Mouse (Mus musculus): ENCODE results near the gene Ftsj1.

Gene Ftsj1

GRCm38 (mm10) chrX:8252334-8253285 lies at the start of gene Ftsj1:
Gene Ftsj1, minus strand, starts transcription at chrX:8252406.
- DNase-seq (ENCODE audit: low spot score): peak; percentile 83

DNA sequence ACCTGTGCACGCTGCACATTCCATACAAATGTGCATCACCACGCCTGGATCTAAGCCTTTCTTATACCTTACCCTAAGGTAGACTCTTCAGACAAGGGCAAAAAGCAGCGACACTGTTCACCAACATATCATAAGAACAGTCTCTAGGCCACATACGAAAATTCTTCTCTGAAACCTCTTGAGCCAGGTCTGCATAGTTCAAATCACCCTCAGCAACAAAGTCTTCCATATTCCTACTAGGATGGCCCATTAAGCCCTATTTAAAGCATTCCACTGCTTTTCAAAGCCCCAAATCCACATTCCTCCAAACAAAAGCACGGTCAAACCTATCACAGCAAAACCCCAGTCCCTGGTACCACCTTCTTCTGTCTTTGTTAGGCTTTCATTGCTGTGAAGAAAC lies 36.4 kb upstream of the Ftsj1 start:
- no peak for DNase-seq (ENCODE audit: low spot score)

DNA sequence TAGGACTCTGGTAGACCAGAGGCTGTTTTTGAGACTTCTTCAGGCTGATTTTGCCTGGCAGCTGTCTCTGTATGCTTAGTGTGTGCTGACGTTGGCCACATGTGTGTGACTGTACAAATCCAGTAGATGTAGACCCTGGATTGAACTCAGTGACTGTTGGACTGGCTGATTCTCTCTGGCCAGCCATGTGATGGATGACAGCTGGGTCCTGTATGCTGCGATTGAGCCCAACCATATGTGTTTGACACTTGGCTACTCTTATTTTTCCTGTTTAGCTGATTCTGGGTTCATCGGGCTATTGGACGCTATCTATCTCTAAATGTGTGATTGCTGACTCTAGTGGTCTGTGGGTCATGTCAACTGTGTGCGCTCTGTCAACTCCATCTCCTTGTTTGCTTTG lies 21.9 kb upstream of the Ftsj1 start:
- DNase-seq (ENCODE audit: low spot score): no peak

GRCm38 (mm10) chrX:8272000-8272399 lies 19.8 kb upstream of the Ftsj1 start:
- DNase-seq (ENCODE audit: low spot score): no peak

DNA sequence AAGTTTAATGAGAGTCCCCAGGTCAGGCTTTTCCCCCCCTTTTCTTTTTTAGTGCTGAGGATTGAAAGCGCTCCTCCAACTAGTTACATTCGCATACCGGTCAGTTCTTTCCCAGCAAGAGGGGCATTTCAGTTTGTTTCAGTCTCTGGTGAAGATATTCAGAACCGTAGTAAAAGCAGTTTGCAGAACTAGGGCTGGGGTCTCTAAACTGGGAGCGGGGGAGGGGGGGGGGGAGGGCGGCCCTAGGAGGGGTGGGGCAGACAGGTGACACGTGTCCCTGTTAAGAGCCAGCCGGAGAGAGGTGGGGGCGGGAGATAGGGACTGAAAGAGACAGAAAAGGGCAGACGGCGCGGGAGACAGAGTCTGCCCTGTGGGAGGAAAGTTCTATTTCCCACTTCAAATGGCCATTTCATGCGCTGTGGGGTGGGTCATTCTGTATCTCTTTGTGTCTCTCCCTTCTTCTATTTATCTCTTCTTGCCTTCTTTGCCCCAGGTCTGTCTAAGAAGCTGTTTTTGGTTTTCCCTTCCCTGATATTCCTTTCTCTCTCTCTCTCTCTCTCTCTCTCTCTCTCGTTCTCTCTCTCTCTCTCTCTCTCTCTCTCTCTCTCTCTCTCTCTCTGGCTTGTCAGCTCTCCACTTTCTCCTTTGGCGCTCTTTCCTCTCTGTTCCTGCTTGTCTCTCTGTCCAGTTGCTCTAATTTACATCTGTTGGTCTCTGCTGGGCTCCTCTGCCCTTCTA lies 19.0 kb upstream of the Ftsj1 start, which contains the start of gene Slc38a5:
Gene Slc38a5, plus strand, starts transcription at position 51 of the 738 bp plus-strand sequence.
- DNase-seq (ENCODE audit: low spot score): no peak

DNA sequence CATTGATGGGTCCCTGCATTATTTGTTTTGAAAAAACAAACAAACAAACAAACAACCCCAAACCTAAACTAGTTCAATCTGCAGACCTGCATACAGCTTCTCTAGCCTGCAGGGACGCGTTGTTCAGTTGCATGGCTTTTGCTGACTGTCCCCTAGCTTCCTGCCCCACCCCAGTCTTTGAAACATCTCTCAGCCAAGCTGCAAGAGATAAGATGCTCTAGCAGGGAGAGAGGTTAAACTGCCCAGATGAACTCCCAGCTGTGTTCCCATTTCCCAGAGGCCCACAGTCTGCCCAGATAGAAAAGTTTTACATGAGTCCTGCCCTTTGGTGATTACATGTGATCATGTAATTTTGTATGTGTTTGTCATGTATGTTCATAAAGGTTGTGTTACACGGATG lies 12.0 kb upstream of the Ftsj1 start:
- no peak for DNase-seq (ENCODE audit: low spot score)

DNA sequence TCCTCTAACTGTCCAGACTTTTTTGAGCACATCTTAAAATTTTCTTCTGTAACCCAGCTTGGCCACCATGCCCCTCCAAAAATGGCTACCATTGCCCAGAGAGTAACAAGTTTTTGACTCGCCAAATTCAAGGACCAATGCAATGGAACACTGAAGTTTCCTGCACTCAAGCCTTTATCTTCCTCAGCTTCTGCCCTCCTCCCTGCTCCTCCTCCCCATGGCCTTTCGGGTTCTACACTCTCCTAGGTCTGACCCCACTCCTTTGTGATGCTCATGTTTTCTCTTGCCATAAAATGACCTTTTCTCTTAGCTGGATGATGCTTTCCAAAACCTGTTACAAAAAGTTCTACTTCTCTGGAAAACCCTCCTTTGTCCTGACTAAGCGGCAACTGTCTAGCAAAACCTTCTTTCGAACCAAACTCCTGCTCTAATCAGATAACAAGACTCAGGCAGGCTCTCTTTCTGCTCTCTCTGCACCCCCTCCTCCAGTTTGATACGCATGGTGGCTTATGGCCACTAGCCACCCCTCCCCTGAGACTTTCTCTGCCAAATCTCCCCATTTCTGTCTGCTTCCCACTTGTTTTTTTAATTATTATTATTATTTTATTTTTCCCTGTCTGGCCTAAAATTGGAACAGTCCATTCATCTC lies 11.1 kb upstream of the Ftsj1 start:
- no peak for DNase-seq (ENCODE audit: low spot score)

- DNase-seq (ENCODE audit: low spot score): no peak
These were observed 7.3 kb upstream of the Ftsj1 start for GRCm38 (mm10) chrX:8259478-8259877.

DNA sequence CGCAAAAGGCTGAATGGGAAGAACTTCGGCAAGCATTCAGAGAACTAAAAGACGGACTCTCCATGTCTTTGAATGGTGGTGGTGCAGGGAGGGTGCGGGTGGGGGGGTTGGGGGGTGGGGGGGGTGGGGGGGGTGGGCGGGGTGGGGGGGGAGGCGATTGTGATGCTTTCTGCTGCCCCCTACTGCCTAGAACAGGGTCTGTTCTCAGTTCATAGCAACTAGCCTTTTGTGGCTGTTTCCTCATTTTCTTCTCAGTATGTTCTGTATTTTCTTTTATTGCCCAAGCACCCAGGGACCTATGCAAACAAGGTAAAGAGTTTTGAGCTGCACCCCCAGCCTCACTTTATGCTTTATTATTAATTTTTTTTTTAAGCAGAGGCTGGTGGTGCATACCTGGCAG lies 3.6 kb upstream of the Ftsj1 start:
- no peak for DNase-seq (ENCODE audit: low spot score)

GRCm38 (mm10) chrX:8253711-8254110 lies 1.5 kb upstream of the Ftsj1 start:
- DNase-seq (ENCODE audit: low spot score): no peak

GRCm38 (mm10) chrX:8251789-8252333 lies 345 bp downstream of the Ftsj1 start:
- no peak for DNase-seq (ENCODE audit: low spot score)

DNA sequence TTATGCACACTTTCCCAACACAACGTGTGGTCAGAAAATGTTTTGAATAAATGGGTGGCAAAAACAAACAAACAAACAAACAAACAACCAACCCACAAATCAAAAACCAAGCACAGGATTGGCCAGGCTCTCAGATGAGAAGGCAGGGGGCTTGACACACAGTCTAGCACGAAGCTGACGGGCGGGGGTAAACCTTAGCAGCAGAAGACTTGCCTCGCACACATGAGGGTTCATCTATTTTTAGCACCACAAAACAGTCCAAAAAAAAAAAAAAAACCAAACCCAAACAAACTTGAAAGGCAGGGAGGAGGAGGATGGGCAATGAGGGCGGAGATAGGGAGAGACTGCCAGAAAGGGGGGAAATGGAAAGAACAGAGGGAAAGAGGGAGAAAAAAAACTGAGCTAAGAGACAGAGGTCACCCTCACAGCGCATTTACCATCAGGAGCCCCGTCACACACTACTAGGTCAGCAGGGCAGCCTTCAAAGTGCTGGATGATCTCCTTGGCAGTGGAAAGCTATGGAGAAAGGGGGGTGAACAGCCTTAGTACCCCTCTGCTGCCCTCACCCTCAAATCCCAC lies 3.6 kb downstream of the Ftsj1 start:
- DNase-seq (ENCODE audit: low spot score): no peak

GRCm38 (mm10) chrX:8247680-8248079 lies 4.5 kb downstream of the Ftsj1 start:
- no peak for DNase-seq (ENCODE audit: low spot score)

- no peak for DNase-seq (ENCODE audit: low spot score)
These were observed 13.3 kb downstream of the Ftsj1 start for GRCm38 (mm10) chrX:8238804-8239395.

DNA sequence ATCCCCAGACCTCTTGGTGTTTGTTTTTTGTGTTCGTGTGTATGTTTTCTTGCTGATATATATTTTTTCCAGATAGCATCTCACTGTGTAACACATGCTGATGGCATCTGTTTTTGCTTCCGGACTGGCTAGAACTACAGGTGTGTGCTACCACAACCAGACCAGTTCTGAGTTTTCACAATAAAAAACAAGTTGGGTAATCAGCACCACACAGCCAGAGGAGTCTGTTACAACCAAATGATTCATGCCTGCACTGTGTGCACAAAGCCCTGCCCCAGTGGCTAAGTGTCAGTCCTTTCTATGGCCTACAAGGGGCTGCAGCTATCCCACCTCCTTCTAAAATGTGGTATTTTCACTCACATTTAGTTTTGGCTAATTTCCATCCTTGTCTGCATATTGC lies 15.5 kb downstream of the Ftsj1 start:
- DNase-seq (ENCODE audit: low spot score): no peak

DNA sequence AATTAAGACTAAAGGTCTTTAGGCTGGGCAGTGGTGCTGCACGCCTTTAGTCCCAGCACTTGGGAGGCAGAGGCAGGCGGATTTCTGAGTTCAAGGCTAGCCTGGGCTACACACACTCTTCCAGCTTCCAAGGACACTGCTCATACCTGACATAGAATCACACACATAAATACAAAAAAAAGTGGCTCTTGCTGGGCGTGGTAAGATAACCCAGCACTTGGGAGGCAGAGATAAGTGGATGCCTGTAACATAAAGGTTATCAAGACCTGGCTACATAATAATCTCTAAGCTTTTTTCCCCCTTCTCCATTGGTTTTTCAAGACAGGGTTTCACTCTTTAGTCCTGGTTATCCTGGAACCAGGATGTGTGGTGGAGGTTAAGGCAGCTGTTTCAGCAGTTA lies 18.6 kb downstream of the Ftsj1 start:
- DNase-seq (ENCODE audit: low spot score): no peak

DNA sequence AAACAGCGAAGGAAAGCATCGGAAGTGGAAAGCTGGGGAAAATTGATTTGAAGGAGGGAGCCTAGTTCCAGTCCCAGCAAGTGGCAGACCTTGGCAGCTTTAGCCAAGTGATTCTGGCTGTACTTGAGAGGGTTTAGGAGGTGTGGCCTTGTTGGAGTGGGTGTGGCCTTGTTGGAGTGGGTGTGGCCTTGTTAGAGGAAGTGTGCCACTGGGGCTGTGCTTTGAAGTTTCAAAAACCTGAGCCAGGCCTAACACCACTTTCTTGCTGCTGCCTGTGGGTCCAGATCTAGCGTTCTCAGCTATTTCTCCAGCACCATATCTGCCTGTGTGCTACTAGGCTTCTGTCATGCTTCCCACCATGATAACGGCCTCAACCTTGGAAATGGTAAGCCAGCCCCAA lies 21.9 kb downstream of the Ftsj1 start:
- no peak for DNase-seq (ENCODE audit: low spot score)

DNA sequence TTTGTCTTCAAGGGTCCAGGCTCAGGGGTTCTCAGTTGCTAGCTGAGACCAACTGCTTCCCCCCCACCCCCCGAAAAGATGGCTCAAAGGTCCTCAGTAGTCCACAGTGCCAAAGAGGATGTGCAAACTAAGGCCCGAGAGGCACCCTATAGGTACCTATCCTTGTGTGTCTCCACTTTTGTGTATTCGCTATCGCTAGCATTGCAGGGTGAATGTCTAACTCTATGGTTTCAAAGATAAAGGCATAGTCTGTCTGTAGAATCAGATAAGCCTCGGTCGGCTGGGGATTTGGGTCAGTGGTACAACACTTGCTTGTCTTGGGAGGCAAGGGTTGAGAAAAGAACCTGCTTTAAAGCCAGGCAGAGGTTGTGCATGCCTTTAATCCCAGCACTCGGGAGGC lies 28.7 kb downstream of the Ftsj1 start:
- DNase-seq (ENCODE audit: low spot score): no peak

DNA sequence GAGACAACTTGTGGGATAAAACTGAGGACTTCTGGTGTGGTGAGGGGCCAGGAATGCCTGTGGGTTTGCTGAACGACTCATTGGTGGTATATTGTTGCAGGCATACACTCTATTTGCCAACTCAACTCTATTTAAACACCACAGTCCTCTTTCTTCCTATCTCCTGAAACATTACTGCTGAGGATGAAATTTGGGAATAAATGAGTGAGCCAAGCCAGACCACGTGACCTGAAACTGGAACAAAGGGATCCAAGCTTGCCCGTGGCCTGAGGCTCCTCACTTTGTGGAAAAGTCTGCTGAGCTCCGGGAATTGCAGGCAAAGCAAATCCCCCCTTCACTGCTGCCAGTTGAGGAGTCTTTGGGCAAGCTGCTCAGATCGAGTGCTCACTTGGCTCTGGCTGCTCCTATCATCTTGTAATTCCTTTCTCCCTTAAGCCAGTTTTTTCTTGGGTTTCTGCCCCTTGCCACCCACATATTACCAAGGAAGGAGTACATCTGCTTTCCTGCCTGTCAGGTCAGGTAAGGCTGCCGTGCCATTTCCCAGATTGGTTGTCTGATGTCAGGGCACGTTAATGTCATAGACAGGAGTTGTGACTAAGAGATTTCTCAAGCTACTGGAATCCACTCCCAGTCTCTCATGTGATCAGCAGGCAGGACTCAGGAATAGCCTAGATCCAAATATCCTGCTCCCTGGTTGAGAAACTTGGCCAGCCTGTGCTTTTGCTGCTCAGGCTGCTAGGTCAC lies 29.4 kb downstream of the Ftsj1 start:
- DNase-seq (ENCODE audit: low spot score): no peak

- no peak for DNase-seq (ENCODE audit: low spot score)
These were observed 29.9 kb downstream of the Ftsj1 start for GRCm38 (mm10) chrX:8222296-8222677.

DNA sequence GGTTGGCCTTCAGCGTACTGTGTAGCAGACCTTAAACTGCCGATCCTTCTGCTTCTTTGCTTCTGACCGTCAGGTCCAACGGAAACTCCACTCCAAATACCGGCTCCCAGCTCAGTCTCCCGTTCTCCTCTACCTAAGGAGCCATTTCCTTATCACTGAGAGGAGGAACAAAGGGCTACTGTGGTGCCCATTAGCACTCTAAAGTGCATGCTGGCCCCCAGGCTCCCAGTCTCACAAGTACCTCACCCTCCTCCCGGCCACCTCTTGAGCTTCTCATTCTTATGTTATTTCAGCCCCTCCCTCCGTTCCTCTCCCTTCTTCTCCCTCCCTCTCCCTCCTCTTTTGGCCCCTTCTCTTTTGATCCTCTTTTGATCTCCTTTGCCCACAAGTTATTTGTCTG lies 32.6 kb downstream of the Ftsj1 start:
- peak; percentile 25 for DNase-seq (ENCODE audit: low spot score)

Measured in testis, postnatal 14 days (tissue).